Mouse (Mus musculus) lung, adult 2 months (tissue): Measurements from ENCODE around the gene Map3k14. TPM values are rescaled to one million over a fixed set of nuclear protein-coding genes. Genes with fewer than 3 reads are reported as not detected.
A peak's percentile ranks its signal among the peaks of the same experiment; 100 is the strongest.

Experiments
- DNase-seq: peaks from one replicate; pipeline ENCODE4 v3.0.0; 2022
- H3K4me1 ChIP-seq: fragments of 200-500 bp; 2 replicates; pipeline ENCODE4 v1.6.1; 2011; ENCODE audit warnings: low read length; ENCODE audit not compliant: control insufficient read depth, insufficient read depth
- H3K4me3 ChIP-seq: fragments of 200-500 bp; replicated peaks from 2 replicates; pipeline ENCODE3; 2011; ENCODE audit warnings: low read depth, mild to moderate bottlenecking, control low read depth, low read length; ENCODE audit errors: extremely low read depth
- CTCF ChIP-seq: fragments of 200-500 bp; IDR thresholded peaks from 2 replicates; pipeline ENCODE4 v1.5.1; 2011; ENCODE audit warnings: mild to moderate bottlenecking, low read length, control low read depth; ENCODE audit not compliant: insufficient read depth
- POLR2A ChIP-seq: fragments of 200-500 bp; IDR thresholded peaks from 2 replicates; pipeline ENCODE4 v1.6.1; 2011; ENCODE audit warnings: low read depth, mild to moderate bottlenecking, control low read depth, low read length, borderline replicate concordance; ENCODE audit errors: extremely low read depth
- WGBS: fragments of 180-500 bp; shearing (Covaris S2); methylation state at CpG from one replicate; pipeline ENCODE4 v1.1.7; 2018; 5-methylcytosine and 5-hydroxymethylcytosine counted together
- polyA plus RNA-seq: library from polyadenylated mRNA; depleted of rRNA; stranded (reverse); fragments of >200 nt; gene quantifications from 2 replicates; pipeline ENCODE4 v1.2.3, GENCODE M21; 2012

Gene Map3k14
- polyA plus RNA-seq, 1 experiment, result 19.7 TPM

GRCm38 (mm10) chr11:103221437-103221836 lies 45.8 kb downstream of the Map3k14 start:
- WGBS, result 90% methylated on average over 6 of the region's 6 CpGs
- Histone ChIP-seq H3K4me3 (no peak overlapping the region), H3K4me1 (peaks cover 4% of the 10 kb centered on the region; the same call in 1 of the 2 replicates)
- TF ChIP-seq POLR2A (no peak), CTCF (no peak)
- no peak for DNase-seq

DNA sequence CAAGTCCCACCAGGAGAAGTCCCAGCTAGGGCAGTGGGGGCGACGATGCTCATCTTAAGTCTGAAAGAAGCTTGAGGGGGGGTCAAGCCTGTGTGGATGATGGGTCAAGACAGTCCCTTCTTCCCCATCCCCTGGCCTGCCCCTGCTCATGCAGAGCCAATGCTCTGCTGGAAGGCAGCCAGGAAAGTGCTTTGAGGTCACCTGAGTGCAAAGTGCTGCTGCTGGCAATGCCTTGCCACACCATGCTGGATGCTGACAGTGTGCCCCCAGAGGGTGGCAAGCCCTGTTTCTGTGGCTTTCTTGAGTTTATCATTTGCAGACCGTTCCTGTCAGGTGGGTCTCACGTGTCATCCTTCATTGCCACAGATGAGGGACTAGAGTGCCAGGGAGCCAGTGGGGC lies 47.3 kb downstream of the Map3k14 start:
- no peak for DNase-seq
- no peak for TF ChIP-seq POLR2A
- TF ChIP-seq CTCF, result no peak
- WGBS, result 88% methylated on average over 4 of the region's 4 CpGs

DNA sequence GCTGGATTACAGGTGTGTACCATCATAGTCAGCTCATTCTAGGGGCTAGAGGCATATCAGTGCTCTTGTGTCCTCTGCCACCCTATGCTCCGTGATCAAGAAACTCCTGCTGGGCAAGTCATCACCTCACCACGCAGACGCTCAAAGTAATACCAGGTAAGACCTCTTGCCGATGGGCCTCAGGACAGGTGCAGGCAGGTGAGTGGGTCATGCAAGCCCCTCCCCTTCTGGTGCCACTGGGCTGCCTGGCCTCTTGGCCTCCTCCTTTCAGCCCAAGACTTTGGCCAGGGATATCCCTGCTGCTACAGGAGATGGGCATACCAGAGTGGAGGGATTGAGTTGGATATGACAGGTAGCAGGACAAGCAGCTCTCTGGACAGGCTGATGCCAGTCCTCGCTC lies 48.0 kb downstream of the Map3k14 start:
- DNase-seq, result no peak
- peaks cover 4% of the 10 kb centered on the region; the same call in 1 of the 2 replicates for H3K4me1 ChIP-seq
- 88% methylated on average over 5 of the region's 5 CpGs for WGBS
- H3K4me3 ChIP-seq, result no peak overlapping the region
- TF ChIP-seq POLR2A (no peak), CTCF (no peak)

More for the DNA sequence above, 47.3 kb downstream of the Map3k14 start:
- Histone ChIP-seq H3K4me3 (no peak overlapping the region), H3K4me1 (peaks cover 4% of the 10 kb centered on the region; the same call in 1 of the 2 replicates)

GRCm38 (mm10) chr11:103218517-103218901 lies 48.8 kb downstream of the Map3k14 start:
- Histone ChIP-seq H3K4me1 (peaks cover 4% of the 10 kb centered on the region; the same call in 1 of the 2 replicates), H3K4me3 (no peak overlapping the region)
- 24% methylated on average over 6 of the region's 6 CpGs for WGBS
- DNase-seq, result no peak
- no peak for TF ChIP-seq CTCF
- TF ChIP-seq POLR2A, result no peak

DNA sequence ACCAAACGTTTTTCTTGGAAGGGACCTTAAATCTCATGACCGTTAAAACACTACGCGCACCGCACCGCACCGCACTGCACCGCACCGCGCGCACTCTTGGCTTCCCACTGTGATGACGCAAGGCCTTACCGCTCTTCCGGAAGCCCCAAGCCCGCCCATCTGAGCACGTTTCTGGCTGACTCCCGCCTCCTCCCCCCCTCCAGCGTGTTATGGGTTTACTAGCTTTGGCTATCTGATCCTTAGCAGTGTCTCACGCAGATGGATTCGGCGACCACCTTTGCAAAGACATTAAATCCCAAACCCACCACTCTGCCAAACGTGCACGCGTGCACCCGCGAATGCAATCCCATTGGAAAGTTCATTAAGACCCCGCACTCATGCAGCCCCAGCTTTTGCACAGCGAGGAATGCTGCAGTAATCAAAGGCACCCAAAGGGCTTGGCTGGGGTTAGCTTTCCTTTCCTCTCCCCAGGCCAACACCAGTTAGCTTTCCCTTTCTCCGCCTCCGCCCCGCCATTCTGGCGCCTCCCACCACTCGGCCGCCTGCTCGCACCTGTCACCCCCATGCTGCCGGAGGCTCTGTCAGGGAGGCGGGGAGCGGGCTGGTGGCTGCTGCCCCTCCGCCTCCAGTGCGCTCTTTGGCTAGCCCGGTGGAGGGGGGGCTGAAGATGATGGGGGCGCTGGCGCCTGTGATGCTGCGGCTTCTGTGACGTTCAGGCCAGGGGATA lies 49.3 kb downstream of the Map3k14 start, which contains the start of gene Spata32:
Spata32 (minus strand) TSS at position 643 of the 727 bp plus-strand sequence.
- H3K4me1 ChIP-seq, result peaks cover 4% of the 10 kb centered on the region; the same call in 1 of the 2 replicates
- 3% methylated on average over 44 of the region's 45 CpGs for WGBS
- DNase-seq, result peak; percentile 47
- no peak for TF ChIP-seq POLR2A
- no peak for TF ChIP-seq CTCF
- peak within 1 kb of the TSS; percentile 71 for H3K4me3 ChIP-seq

DNA sequence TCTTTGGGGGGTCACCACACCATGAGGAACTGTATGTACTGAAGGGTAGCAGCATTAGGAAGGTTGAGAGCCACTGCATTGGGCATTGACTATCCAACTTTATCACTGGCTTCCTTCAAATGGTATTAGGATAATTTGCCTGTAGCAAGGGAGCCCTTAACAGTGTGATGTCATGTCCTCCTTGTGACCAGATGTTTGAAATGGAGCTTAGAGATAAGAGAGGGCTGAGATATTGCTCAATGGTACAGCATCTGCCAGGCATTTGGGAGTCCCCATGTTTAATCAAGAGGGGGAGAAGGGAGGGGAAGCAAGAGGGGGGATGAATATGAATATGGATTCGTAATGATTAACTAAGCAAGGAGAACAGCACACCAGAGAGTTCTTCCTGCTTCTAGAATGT lies 51.9 kb downstream of the Map3k14 start:
- no peak overlapping the region for H3K4me3 ChIP-seq
- no peak for TF ChIP-seq CTCF
- TF ChIP-seq POLR2A, result no peak
- DNase-seq, result no peak
- WGBS, result 53% methylated on average over 1 of the region's 1 CpGs
- peaks cover 4% of the 10 kb centered on the region; the same call in 1 of the 2 replicates for H3K4me1 ChIP-seq

- TF ChIP-seq CTCF, result no peak
- no peak for TF ChIP-seq POLR2A
- 82% methylated on average over 5 of the region's 5 CpGs for WGBS
- Histone ChIP-seq H3K4me1 (peaks cover 4% of the 10 kb centered on the region; the same call in 1 of the 2 replicates), H3K4me3 (no peak overlapping the region)
- DNase-seq, result no peak
Measured at GRCm38 (mm10) chr11:103213712-103214111, 53.6 kb downstream of the Map3k14 start.

DNA sequence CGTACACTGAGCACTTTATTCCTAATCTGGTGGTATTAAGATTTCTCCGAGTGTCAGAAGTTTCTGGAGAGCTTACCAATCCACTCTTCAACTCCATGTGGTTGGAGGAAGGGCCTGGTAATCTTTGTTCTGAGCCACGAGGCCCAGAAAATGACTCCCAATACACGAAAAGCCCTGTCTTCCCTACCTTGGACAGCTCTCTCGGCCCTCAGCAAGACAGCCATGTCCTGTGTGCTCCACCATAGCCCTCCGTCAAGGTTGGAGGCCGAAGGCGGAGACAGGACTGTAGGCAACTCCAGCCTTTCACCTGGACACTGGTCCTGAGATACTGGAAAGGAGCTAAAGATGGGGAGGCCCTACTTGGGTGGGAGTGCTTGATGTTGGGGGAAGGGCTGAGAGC lies 57.0 kb downstream of the Map3k14 start:
- no peak overlapping the region for H3K4me3 ChIP-seq
- 64% methylated on average over 8 of the region's 8 CpGs for WGBS
- TF ChIP-seq POLR2A (no peak), CTCF (no peak)
- H3K4me1 ChIP-seq, result no peaks in the 10 kb centered on the region
- DNase-seq, result no peak

DNA sequence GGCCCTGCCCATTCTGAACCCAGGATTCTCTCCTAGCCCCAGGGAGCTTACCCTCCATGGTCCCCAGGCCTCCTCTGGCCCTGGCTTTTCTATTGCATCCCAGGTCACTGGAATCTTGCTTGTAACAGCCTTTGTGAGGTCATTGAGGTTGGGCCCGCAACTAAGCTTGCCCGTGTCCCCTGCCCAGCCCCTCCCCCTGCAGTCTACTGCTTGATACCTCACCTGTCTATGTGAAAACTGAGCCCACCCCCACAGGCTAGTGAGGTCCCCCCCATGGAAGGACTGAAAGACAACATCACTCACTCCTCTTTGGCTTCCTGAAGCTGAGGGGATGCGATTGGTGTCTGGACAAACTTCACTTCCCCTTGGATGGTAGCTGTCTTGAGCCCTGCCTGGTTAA lies 58.8 kb downstream of the Map3k14 start, which contains the start of gene 1700023F06Rik:
1700023F06Rik (minus strand) TSS at position 101 of the 400 bp plus-strand sequence.
- TF ChIP-seq CTCF (no peak), POLR2A (no peak)
- Histone ChIP-seq H3K4me1 (no peaks in the 10 kb centered on the region), H3K4me3 (no peak within 1 kb of the TSS)
- WGBS, result 96% methylated on average over 3 of the region's 3 CpGs
- DNase-seq, result no peak

GRCm38 (mm10) chr11:103206203-103206602 lies 61.1 kb downstream of the Map3k14 start:
- TF ChIP-seq CTCF (no peak), POLR2A (no peak)
- no peak overlapping the region for H3K4me3 ChIP-seq
- DNase-seq, result no peak
- 87% methylated on average over 6 of the region's 6 CpGs for WGBS
- no peaks in the 10 kb centered on the region for H3K4me1 ChIP-seq
